Mouse (Mus musculus) limb, embryonic 14.5 days (tissue): Measurements from ENCODE around the gene Icmt. TPM values are rescaled to one million over a fixed set of nuclear protein-coding genes. Genes with fewer than 3 reads are reported as not detected.
A peak's percentile ranks its signal among the peaks of the same experiment; 100 is the strongest.

Experiments used
- ATAC-seq: fragments of 200-750 bp; cut with Nextera tagmentation; 2 replicates; pipeline ENCODE4 v1.8.0; 2017; ENCODE audit warnings: low read depth, moderate number of reproducible peaks, moderate TSS enrichment; ENCODE audit not compliant: low FRiP score
- DNase-seq: peaks from one replicate; pipeline ENCODE4 v3.0.0-alpha.2; 2015; ENCODE audit warnings: low spot score
- H3K27ac ChIP-seq: fragments of 300-500 bp; sonication (generic); replicated peaks from 2 replicates; pipeline ENCODE4 v1.5.1; 2014; ENCODE audit warnings: low read depth, mild to moderate bottlenecking, low read length, moderate library complexity, mixed read lengths
- H3K27me3 ChIP-seq: fragments of 300-500 bp; sonication (generic); 2 replicates; pipeline ENCODE4 v1.6.1; 2014; ENCODE audit warnings: low read length, mixed read lengths; ENCODE audit not compliant: control insufficient read depth, insufficient read depth
- H3K36me3 ChIP-seq: fragments of 300-500 bp; sonication (generic); 2 replicates; pipeline ENCODE4 v1.6.1; 2014; ENCODE audit warnings: mild to moderate bottlenecking, low read length, moderate library complexity, mixed read lengths; ENCODE audit not compliant: control insufficient read depth, insufficient read depth
- H3K4me1 ChIP-seq: fragments of 300-500 bp; sonication (generic); 2 replicates; pipeline ENCODE4 v1.6.1; 2014; ENCODE audit warnings: antibody characterized with exemption, low read length, mixed read lengths; ENCODE audit not compliant: control insufficient read depth, insufficient read depth
- H3K4me2 ChIP-seq: fragments of 300-500 bp; sonication (generic); replicated peaks from 2 replicates; pipeline ENCODE4 v1.6.1; 2014; ENCODE audit warnings: low read depth, mild to moderate bottlenecking, low read length, moderate library complexity; ENCODE audit not compliant: severe bottlenecking
- H3K4me3 ChIP-seq: fragments of 300-500 bp; sonication (generic); replicated peaks from 2 replicates; pipeline ENCODE4 v1.5.1; 2014; ENCODE audit warnings: low read length
- H3K9ac ChIP-seq: fragments of 300-500 bp; sonication (generic); 2 replicates; pipeline ENCODE4 v1.6.1; 2014; ENCODE audit warnings: mild to moderate bottlenecking, low read depth, low read length, moderate library complexity; ENCODE audit not compliant: severe bottlenecking
- H3K9me3 ChIP-seq: fragments of 300-500 bp; sonication (generic); 2 replicates; pipeline ENCODE4 v1.6.1; 2016; ENCODE audit warnings: low read length; ENCODE audit not compliant: control insufficient read depth
- POLR2A ChIP-seq: fragments of 200-500 bp; IDR thresholded peaks from 2 replicates; pipeline ENCODE4 v1.8.0; 2012; ENCODE audit warnings: inconsistent platforms, mild to moderate bottlenecking, moderate library complexity, borderline replicate concordance; ENCODE audit not compliant: insufficient read depth, insufficient read length; ENCODE audit errors: extremely low read depth
- WGBS: fragments of 180-500 bp; shearing (Covaris S2); extraction: QIAGEN DNeasy Blood & Tissue Kit; methylation state at CpG from one replicate; pipeline ENCODE4 v1.1.7; 2014; 5-methylcytosine and 5-hydroxymethylcytosine counted together
- polyA plus RNA-seq, 2 experiments: library from polyadenylated mRNA; depleted of rRNA in 1 of 2; stranded (reverse) in 1 of 2; unstranded in 1 of 2; fragments of >200 nt; fragmentation: Nextera tagmentation in 1 of 2; extraction: Ambion mirVana in 1 of 2; gene quantifications; 2 replicates each; pipeline versions ENCODE4 v1.2.1 to v1.2.3; 2012 to 2014

Icmt gene
- polyA plus RNA-seq, 2 experiments = 26.6 to 27.6 TPM

GRCm38 (mm10) chr4:152338419-152339292 lies 41.6 kb downstream of the Icmt start, which contains the start of gene Chd5:
Chd5 (plus strand) TSS chr4:152338651.
- DNase-seq (no peak), ATAC-seq (no peak)
- WGBS = 1% methylated on average over 46 of the region's 120 CpGs
- TF ChIP-seq POLR2A = no peak
- peak within 1 kb of the TSS; percentile 100 for H3K4me2 ChIP-seq
- peaks cover 18% of the 10 kb centered on the region for H3K36me3 ChIP-seq
- peaks cover 33% of the 10 kb centered on the region for H3K27me3 ChIP-seq
- peak within 1 kb of the TSS; percentile 56 for H3K9ac ChIP-seq
- no peaks in the 10 kb centered on the region for H3K9me3 ChIP-seq
- H3K4me3 ChIP-seq = peak within 1 kb of the TSS; percentile 56
- H3K4me1 ChIP-seq = peaks cover 8% of the 10 kb centered on the region
- no peak within 1 kb of the TSS for H3K27ac ChIP-seq

GRCm38 (mm10) chr4:152339293-152339790 lies 42.3 kb downstream of the Icmt start:
- no peak for TF ChIP-seq POLR2A
- peak overlapping the region; percentile 56 for H3K9ac ChIP-seq
- H3K4me1 ChIP-seq = peaks cover 8% of the 10 kb centered on the region
- no peak overlapping the region for H3K27ac ChIP-seq
- WGBS = 7% methylated on average over 9 of the region's 26 CpGs
- H3K27me3 ChIP-seq = peaks cover 33% of the 10 kb centered on the region
- H3K9me3 ChIP-seq = no peaks in the 10 kb centered on the region
- ATAC-seq = no peak
- DNase-seq = no peak
- H3K4me2 ChIP-seq = peak overlapping the region; percentile 100
- peaks cover 11% of the 10 kb centered on the region for H3K36me3 ChIP-seq
- H3K4me3 ChIP-seq = peak overlapping the region; percentile 56

GRCm38 (mm10) chr4:152340584-152341284 lies 43.7 kb downstream of the Icmt start:
- peaks cover 8% of the 10 kb centered on the region for H3K4me1 ChIP-seq
- no peak overlapping the region for H3K4me3 ChIP-seq
- no peak for TF ChIP-seq POLR2A
- H3K36me3 ChIP-seq = no peaks in the 10 kb centered on the region
- H3K9me3 ChIP-seq = no peaks in the 10 kb centered on the region
- no peak for ATAC-seq
- no peak overlapping the region for H3K4me2 ChIP-seq
- peaks cover 37% of the 10 kb centered on the region for H3K27me3 ChIP-seq
- no peak overlapping the region for H3K27ac ChIP-seq
- 35% methylated on average over 15 of the region's 15 CpGs for WGBS
- DNase-seq = no peak
- H3K9ac ChIP-seq = no peak overlapping the region

GRCm38 (mm10) chr4:152343296-152343695 lies 46.3 kb downstream of the Icmt start:
- no peak for ATAC-seq
- no peak for TF ChIP-seq POLR2A
- no peak overlapping the region for H3K9ac ChIP-seq
- no peaks in the 10 kb centered on the region for H3K36me3 ChIP-seq
- no peak overlapping the region for H3K27ac ChIP-seq
- WGBS = 12% methylated on average over 5 of the region's 5 CpGs
- no peak overlapping the region for H3K4me2 ChIP-seq
- H3K4me3 ChIP-seq = no peak overlapping the region
- peaks cover 8% of the 10 kb centered on the region for H3K4me1 ChIP-seq
- H3K27me3 ChIP-seq = peaks cover 34% of the 10 kb centered on the region
- no peaks in the 10 kb centered on the region for H3K9me3 ChIP-seq
- no peak for DNase-seq

- Histone ChIP-seq H3K4me2 (no peak overlapping the region), H3K27me3 (peaks cover 26% of the 10 kb centered on the region), H3K4me1 (peaks cover under 1% of the 10 kb centered on the region), H3K9ac (no peak overlapping the region), H3K9me3 (no peaks in the 10 kb centered on the region), H3K27ac (no peak overlapping the region), H3K4me3 (no peak overlapping the region), H3K36me3 (no peaks in the 10 kb centered on the region)
- TF ChIP-seq POLR2A = no peak
- ATAC-seq (no peak), DNase-seq (no peak)
- 61% methylated on average over 7 of the region's 7 CpGs for WGBS
Observed at GRCm38 (mm10) chr4:152344651-152345050, 47.6 kb downstream of the Icmt start.
